Mouse (Mus musculus) embryonic facial prominence, embryonic 12.5 days (tissue): ENCODE measurements at regions not wholly inside any gene's neighbourhood (a gene's known extent, or its start where the extent isn't known, plus 50 kb on each side); places are given as distances from the start of the nearest gene placed in this dataset.

Source experiments
- ATAC-seq: fragments of 200-750 bp; cut with Nextera tagmentation; 2 replicates; pipeline ENCODE4 v1.8.0; 2017; ENCODE audit not compliant: insufficient number of reproducible peaks, insufficient read depth, low FRiP score, low TSS enrichment
- H3K27ac ChIP-seq: fragments of 300-500 bp; sonication (generic); 2 replicates; pipeline ENCODE4 v1.5.1; 2016; ENCODE audit warnings: mild to moderate bottlenecking
- H3K27me3 ChIP-seq: fragments of 300-500 bp; sonication (generic); 2 replicates; pipeline ENCODE4 v1.6.1; 2016; ENCODE audit warnings: mild to moderate bottlenecking, moderate library complexity
- H3K36me3 ChIP-seq: fragments of 300-500 bp; sonication (generic); 2 replicates; pipeline ENCODE4 v1.6.1; 2016; ENCODE audit warnings: mild to moderate bottlenecking
- H3K4me1 ChIP-seq: fragments of 300-500 bp; sonication (generic); 2 replicates; pipeline ENCODE4 v1.6.1; 2016
- H3K4me2 ChIP-seq: fragments of 300-500 bp; sonication (generic); replicated peaks from 2 replicates; pipeline ENCODE4 v1.6.1; 2016; ENCODE audit warnings: mild to moderate bottlenecking, moderate library complexity
- H3K4me3 ChIP-seq: fragments of 300-500 bp; sonication (generic); 2 replicates; pipeline ENCODE4 v1.5.1; 2016; ENCODE audit warnings: mild to moderate bottlenecking
- H3K9ac ChIP-seq: fragments of 300-500 bp; sonication (generic); 2 replicates; pipeline ENCODE4 v1.6.1; 2016; ENCODE audit warnings: mild to moderate bottlenecking, moderate library complexity
- H3K9me3 ChIP-seq: fragments of 300-500 bp; sonication (generic); 2 replicates; pipeline ENCODE4 v1.6.1; 2016; ENCODE audit warnings: mild to moderate bottlenecking, moderate library complexity
- WGBS: fragments of 180-500 bp; shearing (Covaris S2); methylation state at CpG from one replicate; pipeline ENCODE4 v1.1.7; 2016; 5-methylcytosine and 5-hydroxymethylcytosine counted together

GRCm38 (mm10) chr9:63038031-63038430, 50.3 kb upstream of the Pias1 start:
- Histone ChIP-seq H3K27me3 (no peaks in the 10 kb centered on the region), H3K36me3 (no peaks in the 10 kb centered on the region), H3K9me3 (no peaks in the 10 kb centered on the region), H3K9ac (no peak overlapping the region), H3K4me3 (no peak overlapping the region), H3K4me2 (no peak overlapping the region), H3K27ac (no peak overlapping the region), H3K4me1 (0 out of 2 replicates have a peak, but pooled peaks cover 4% of the 10 kb centered on the region)
- whole genome bisulfite sequencing = 91% methylated on average over 6 of the region's 6 CpGs
- ATAC-seq = no peak
